Mouse (Mus musculus) ES-E14 (cell line): ENCODE results near the gene Ttn. TPM values are rescaled to one million over a fixed set of nuclear protein-coding genes. Genes with fewer than 3 reads are reported as not detected.

ENCODE experiments used
- DNase-seq: peaks from one replicate; pipeline ENCODE4 v3.0.0-alpha.2; 2013; ENCODE audit warnings: low read depth, low spot score
- H3K27ac ChIP-seq: 2 replicates; pipeline ENCODE4 v1.5.1; 2012; ENCODE audit warnings: low read depth, mild to moderate bottlenecking, low read length, moderate library complexity, mixed read lengths; ENCODE audit not compliant: poor library complexity, insufficient read depth, severe bottlenecking
- H3K36me3 ChIP-seq: 2 replicates; pipeline ENCODE4 v1.6.1; 2012; ENCODE audit warnings: mild to moderate bottlenecking, low read length, moderate library complexity, mixed read lengths; ENCODE audit not compliant: control insufficient read depth, poor library complexity, insufficient read depth, severe bottlenecking
- H3K4me1 ChIP-seq, 2 experiments: fragments of 150-350 bp in 1 of 2; sonication (generic) in 1 of 2; 2 replicates each; pipeline ENCODE4 v1.6.1; 2012; ENCODE audit warnings: low read length in 2 of 2, mild to moderate bottlenecking in 1 of 2, mixed read lengths in 1 of 2; ENCODE audit not compliant: control insufficient read depth in 2 of 2, insufficient read depth in 2 of 2, poor library complexity in 1 of 2
- H3K4me3 ChIP-seq, 2 experiments: fragments of 150-350 bp in 1 of 2; sonication (generic) in 1 of 2; 2 replicates each; pipeline ENCODE4 v1.5.1; 2012; ENCODE audit warnings: low read length in 2 of 2, low read depth in 1 of 2, mild to moderate bottlenecking in 1 of 2, mixed read lengths in 1 of 2; ENCODE audit not compliant: insufficient read depth in 1 of 2, poor library complexity in 1 of 2, severe bottlenecking in 1 of 2
- H3K9ac ChIP-seq: 2 replicates; pipeline ENCODE4 v1.6.1; 2012; ENCODE audit warnings: low read depth, mild to moderate bottlenecking, low read length, mixed read lengths; ENCODE audit not compliant: poor library complexity, insufficient read depth, severe bottlenecking
- H3K9me3 ChIP-seq: fragments of 150-350 bp; sonication (generic); 2 replicates; pipeline ENCODE4 v1.6.1; 2012; ENCODE audit warnings: low read depth, mild to moderate bottlenecking, low read length; ENCODE audit not compliant: control insufficient read depth, insufficient read depth
- CHD2 ChIP-seq: IDR thresholded peaks from 2 replicates; pipeline ENCODE4 v1.6.1; 2014; ENCODE audit warnings: mild to moderate bottlenecking, low read depth, low read length, inconsistent platforms
- HCFC1 ChIP-seq: IDR thresholded peaks from 2 replicates; pipeline ENCODE4 v1.6.1; 2012; ENCODE audit warnings: low read length, inconsistent platforms, borderline replicate concordance; ENCODE audit not compliant: insufficient read depth
- MAFK ChIP-seq: IDR thresholded peaks from 2 replicates; pipeline ENCODE4 v1.6.1; 2014; ENCODE audit warnings: mild to moderate bottlenecking, low read depth, low read length, inconsistent platforms; ENCODE audit not compliant: insufficient read depth
- ZC3H11A ChIP-seq: IDR thresholded peaks from 2 replicates; pipeline ENCODE4 v1.6.1; 2012; ENCODE audit warnings: low read depth, mild to moderate bottlenecking, inconsistent platforms, low read length, borderline replicate concordance
- ZNF384 ChIP-seq: IDR thresholded peaks from 2 replicates; pipeline ENCODE4 v1.6.1; 2012; ENCODE audit warnings: low read depth, low read length, inconsistent platforms
- in situ Hi-C, 2 experiments: fragments of 600-800 bp; cut with MboI; formaldehyde crosslinking; loops; one replicate each; pipeline ENCODE4 v1.15.1; 2025; ENCODE audit warnings: low sequenced_read_pairs in 2 of 2, inconsistent platforms in 1 of 2; ENCODE audit not compliant: unreplicated experiment in 2 of 2
- total RNA-seq: library from RNA; depleted of rRNA; stranded (reverse); fragments of 300-350 nt; gene quantifications from 2 replicates; pipeline ENCODE4 v1.2.3, GENCODE M21; 2012

Ttn gene
- total RNA-seq, 1 experiment, result 19.9 TPM

DNA sequence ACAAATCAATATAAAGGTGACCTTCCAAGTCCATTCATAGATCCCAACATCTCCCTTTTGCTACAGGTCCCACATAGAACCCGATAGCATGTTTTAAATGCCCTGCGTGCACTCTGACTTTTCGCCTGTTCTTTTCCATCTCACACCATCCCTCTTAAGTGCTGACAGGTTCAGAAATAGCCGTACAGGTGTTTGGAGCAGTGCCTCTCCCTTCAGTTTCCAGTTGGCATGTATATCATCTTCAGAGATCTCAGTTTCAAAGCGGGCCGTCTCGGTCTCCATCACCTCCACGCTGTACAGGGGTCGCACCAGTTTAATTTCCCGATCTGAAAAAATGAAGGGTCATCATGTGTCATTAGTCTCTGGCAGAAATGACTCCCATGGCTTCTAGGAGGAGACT, 174.0 kb downstream of the Ttn start:
- TF ChIP-seq MAFK (no peak), ZC3H11A (no peak), HCFC1 (no peak), ZNF384 (no peak), CHD2 (no peak)

DNA sequence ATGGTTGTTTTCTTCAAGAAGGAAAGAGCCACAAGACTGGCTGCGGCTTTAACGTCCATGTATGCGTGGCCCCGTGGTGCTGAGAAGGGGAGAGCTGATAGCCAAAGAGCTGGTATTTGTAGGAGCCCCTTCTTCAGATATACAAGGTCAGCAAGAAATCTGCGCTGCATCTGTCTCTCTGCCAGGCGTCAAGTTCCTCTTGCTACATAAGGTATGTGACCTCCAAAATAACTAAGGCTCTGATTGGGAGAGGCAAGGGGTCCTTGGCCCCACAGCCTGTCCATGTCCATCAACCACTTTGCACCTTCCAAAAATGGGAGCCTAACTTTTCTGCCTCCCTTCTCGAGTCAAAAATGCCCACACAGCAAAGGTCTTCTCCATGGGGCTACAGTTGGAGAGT, 175.1 kb downstream of the Ttn start:
- Histone ChIP-seq H3K27ac (peak overlapping the region; percentile 91; the same call in 1 of the 2 replicates), H3K36me3 (no peaks in the 10 kb centered on the region), H3K4me3 (peak overlapping the region; percentile 15 to 29; a peak in 2 of 4 replicates), H3K9me3 (no peaks in the 10 kb centered on the region), H3K4me1 (peaks cover 10 to 17% of the 10 kb centered on the region in 2 experiments), H3K9ac (peak overlapping the region; percentile 57; the same call in 1 of the 2 replicates)
- in situ Hi-C loops, result no loop called here
- TF ChIP-seq MAFK (peak; percentile 51; the same call in 1 of the 2 replicates), CHD2 (no peak)
- DNase-seq, result no peak

More for the DNA sequence above, 174.0 kb downstream of the Ttn start:
- H3K9me3 ChIP-seq, result no peaks in the 10 kb centered on the region
- H3K36me3 ChIP-seq, result no peaks in the 10 kb centered on the region
- DNase-seq, result no peak
- in situ Hi-C loops, result no loop called here
- no peak overlapping the region for H3K27ac ChIP-seq
- no peak overlapping the region for H3K9ac ChIP-seq
- peaks cover 9 to 17% of the 10 kb centered on the region in 2 experiments for H3K4me1 ChIP-seq
- no peak overlapping the region for H3K4me3 ChIP-seq

DNA sequence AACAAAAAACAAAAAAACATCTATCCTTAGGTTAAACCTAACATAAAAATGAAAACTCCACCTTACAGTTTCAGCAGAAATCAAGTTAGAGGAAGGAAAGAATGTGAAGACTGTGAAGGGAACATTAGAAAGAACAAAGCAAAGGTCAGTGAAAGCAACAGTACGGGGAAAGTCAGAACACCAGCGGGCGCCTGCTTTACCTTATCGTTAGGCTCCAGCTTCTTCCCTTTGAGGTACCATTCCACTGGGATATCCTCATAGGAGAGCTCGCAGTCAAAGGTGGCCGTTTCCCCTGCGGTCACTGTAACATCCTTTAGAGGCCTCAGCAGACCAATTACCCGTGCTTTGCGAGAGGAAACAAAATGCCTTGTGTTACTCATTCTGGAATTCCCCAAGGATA, 175.5 kb downstream of the Ttn start:
- DNase-seq, result no peak
- H3K4me1 ChIP-seq, result peaks cover 14 to 17% of the 10 kb centered on the region in 2 experiments
- peak overlapping the region; percentile 91; the same call in 1 of the 2 replicates for H3K27ac ChIP-seq
- no peaks in the 10 kb centered on the region for H3K36me3 ChIP-seq
- in situ Hi-C loops, result no loop called here
- no peak for TF ChIP-seq HCFC1
- no peak for TF ChIP-seq ZC3H11A
- no peak for TF ChIP-seq CHD2
- no peak for TF ChIP-seq ZNF384
- TF ChIP-seq MAFK, result no peak
- no peaks in the 10 kb centered on the region for H3K9me3 ChIP-seq
- peak overlapping the region; percentile 57; the same call in 1 of the 2 replicates for H3K9ac ChIP-seq
- peak overlapping the region; percentile 15 to 29; a peak in 2 of 4 replicates for H3K4me3 ChIP-seq

DNA sequence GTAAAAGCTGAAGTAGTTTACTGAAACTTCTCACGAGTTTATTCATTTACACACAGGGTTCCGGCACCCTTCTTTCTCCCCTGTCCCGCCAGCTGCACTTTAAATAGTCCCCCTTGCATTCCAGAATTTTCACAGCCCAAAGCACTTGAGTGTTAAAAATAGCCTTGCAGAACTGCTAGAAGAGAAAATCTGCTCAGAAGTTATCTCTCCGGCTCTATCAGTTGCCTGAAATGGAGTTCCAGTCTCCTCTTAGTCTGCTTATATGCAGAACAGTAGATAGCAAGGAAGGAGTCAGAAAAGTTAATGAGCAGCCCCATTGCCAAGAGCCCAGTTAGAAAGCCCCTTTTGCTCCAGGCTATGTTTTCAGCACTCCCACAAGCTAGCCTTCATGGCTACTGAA, 176.0 kb downstream of the Ttn start:
- in situ Hi-C loops, result no loop called here
- peaks cover 14 to 17% of the 10 kb centered on the region in 2 experiments for H3K4me1 ChIP-seq
- no peaks in the 10 kb centered on the region for H3K9me3 ChIP-seq
- H3K36me3 ChIP-seq, result no peaks in the 10 kb centered on the region
- H3K9ac ChIP-seq, result peak overlapping the region; percentile 3; the same call in 1 of the 2 replicates
- peak overlapping the region; percentile 91; the same call in 1 of the 2 replicates for H3K27ac ChIP-seq
- peak overlapping the region in 1 of 2 experiments; percentile 46; a peak in 1 of 4 replicates for H3K4me3 ChIP-seq
- peak; percentile 35 for DNase-seq
- no peak for TF ChIP-seq MAFK

DNA sequence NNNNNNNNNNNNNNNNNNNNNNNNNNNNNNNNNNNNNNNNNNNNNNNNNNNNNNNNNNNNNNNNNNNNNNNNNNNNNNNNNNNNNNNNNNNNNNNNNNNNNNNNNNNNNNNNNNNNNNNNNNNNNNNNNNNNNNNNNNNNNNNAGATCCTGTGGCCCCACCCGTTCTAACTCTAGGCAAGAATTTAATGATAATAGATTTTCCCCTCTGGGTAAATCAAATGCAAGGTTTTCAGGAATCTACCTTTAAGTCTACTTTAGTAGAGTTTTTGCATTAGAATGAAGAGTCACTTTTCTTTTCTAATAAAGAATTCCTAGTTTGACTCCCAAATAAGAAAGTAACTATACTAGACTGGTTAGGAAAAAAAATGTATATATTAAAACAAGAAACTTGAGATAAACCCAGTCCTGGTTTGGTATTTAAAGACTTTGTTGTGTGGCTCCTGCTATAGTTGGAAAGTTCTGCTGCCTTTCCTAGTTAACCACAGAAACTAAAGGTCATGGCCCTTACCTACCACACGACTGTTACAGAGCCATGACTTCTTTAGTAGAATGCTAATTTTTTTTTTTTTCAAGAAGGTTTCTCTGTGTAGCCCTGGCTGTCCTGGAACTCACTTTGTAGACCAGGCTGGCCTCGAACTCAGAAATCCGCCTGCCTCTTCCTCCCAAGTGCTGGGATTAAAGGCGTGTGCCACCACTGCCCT, 177.0 kb downstream of the Ttn start:
- Histone ChIP-seq H3K27ac (peak overlapping the region; percentile 91), H3K9me3 (no peaks in the 10 kb centered on the region), H3K4me1 (peaks cover 14 to 17% of the 10 kb centered on the region in 2 experiments), H3K4me3 (no peak overlapping the region; a peak in 1 of 4 replicates), H3K36me3 (no peaks in the 10 kb centered on the region), H3K9ac (peak overlapping the region; percentile 17; the same call in 1 of the 2 replicates)
- in situ Hi-C loops, result no loop called here
- peak; percentile 54 for DNase-seq
- no peak for TF ChIP-seq ZC3H11A
- TF ChIP-seq CHD2, result peak; percentile 65
- peak; percentile 82 for TF ChIP-seq ZNF384
- TF ChIP-seq MAFK, result no peak
- no peak for TF ChIP-seq HCFC1
